Mouse (Mus musculus): ENCODE results near the gene Ipcef1. TPM values are rescaled to one million over a fixed set of nuclear protein-coding genes. Genes with fewer than 3 reads are reported as not detected.
"Not testable (repeated sequence)": the region's sequence is repeated elsewhere in the genome, so short reads cannot be mapped to it uniquely, and the experiment has no call there.

The Ipcef1 gene
- total RNA-seq, 2 experiments from 2014 or later, result 9.5 to 12.1 TPM

DNA sequence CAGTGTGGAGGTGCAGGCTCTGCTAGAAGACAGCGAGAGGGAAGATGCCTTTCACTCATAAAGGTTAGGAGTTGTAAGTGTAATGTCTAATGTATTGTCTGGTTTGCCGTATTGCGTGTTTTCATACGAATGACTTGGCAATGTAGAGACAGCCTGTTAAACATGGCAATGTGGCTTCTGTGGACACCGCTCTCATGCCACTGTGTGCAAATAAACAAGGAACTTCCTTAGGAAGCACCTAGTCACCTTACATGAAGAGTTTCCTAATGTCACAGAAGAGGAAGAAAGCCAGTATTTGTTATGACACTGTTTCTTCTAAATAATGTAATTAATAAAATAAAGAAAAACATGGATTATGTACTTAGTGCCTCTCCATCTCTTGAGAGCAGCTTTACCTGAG is 15.1 kb downstream of the Ipcef1 start:
- no peak for DNase-seq (ENCODE audit: low spot score in 2 of 2)

DNA sequence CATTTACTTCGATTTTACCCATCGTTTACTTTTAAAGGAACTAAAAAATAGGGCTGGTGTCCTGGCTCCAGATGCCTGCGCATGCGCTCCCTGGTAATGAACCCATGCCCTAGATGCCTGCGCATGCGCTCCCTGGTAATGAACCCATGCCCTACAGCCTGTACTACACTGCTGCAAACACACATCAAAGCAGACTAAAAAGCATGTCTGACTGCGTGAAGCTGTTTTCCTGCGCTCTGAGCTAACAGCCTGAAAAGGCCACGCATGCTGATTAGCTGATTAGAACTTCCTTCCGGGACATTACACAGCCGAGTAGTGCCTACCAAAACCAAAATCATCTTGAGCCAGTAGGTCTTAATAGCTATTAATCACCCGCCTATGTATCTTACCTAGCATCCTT is 16.7 kb downstream of the Ipcef1 start:
- no peak for DNase-seq (ENCODE audit: low spot score in 2 of 2)

- no peak for DNase-seq (ENCODE audit: low spot score in 2 of 2)
Measured at GRCm38 (mm10) chr10:7033459-7033858, 18.8 kb downstream of the Ipcef1 start.

DNA sequence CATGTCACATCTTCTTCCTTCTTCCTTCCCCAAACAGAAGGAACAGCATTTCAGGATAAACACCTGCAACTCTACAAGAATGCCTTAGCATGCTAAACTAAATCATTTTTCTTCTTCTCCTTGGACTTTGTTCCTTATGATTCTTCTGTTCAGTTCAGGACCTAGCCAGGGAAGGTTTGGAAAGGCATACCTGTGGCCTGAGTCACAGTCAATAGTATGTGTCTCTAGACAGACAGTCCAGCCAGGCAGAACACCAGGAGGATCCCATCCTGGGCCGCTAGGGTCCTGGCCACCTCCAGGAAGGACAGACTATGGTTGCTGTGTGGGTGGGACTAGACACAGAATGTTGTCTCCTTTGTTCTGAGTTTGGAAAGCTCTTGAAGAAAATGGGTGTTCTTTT is 27.2 kb downstream of the Ipcef1 start:
- DNase-seq (ENCODE audit: low spot score in 2 of 2), result no peak

DNA sequence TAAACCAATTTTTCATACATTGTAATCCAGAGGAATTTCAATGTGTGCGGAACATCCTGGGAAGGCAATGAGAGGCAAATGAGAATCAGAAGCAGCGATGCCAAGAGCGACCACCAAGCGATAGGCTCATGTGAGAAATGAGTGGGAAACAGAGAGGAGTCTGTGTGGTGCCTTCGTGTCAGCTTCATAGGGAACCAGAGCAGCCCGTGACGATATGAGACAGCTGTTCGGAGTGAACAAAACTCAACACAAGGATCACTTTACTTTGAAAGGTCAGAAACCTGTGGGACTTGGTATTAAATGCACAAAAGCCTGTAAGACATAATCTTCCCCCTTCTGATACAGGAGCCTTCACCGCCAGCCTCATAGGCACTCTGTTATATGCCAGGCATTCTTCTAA is 31.7 kb downstream of the Ipcef1 start:
- DNase-seq (ENCODE audit: low spot score in 2 of 2), result no peak

DNA sequence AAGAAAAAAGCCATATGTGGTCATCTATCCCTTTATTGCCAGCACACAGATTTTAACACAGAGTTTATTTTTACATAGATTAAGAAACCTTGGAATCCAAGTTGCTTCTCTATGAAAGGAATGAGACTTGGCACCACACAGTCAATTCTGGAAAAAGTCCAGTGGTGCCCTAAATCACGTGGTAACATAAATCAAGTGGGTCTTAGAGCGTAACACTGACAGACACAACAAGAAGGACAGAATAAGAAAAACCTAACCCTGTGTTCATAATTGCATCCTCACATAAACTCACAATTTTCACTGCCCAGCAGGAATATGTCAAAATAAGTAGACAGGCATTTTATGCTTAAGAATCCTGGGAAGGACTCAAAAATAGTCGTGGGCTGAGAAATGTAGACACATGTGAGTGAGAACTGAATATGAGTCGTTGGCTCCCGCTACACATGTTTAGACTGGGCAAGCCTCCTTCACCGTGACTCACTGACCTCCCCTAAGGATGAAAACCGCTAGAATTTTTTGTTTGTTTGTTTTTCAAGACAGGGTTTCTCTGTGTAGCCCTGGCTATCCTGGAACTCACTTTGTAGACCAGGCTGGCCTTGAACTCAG is 32.4 kb downstream of the Ipcef1 start:
- no peak for DNase-seq (ENCODE audit: low spot score in 2 of 2)

DNA sequence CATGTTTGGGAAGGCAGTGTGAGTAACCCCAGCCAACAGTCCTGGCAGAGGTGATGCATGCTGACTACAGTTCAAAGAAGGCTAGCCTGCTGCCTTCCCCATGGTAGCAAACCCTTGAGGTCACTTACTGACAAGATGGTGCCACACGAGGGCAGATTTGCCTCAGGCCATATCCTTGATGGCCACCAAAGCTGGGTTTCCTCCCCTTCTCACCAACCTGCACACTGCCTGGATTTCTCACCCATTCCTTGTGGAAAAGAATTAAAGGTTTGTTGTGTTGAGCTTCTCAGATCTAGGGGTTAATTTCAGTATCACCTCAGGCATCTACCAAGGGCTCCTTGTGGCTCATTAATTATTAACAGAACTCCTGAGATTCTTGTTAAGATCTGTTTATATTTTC is 37.1 kb downstream of the Ipcef1 start:
- no peak for DNase-seq (ENCODE audit: low spot score in 2 of 2)

DNA sequence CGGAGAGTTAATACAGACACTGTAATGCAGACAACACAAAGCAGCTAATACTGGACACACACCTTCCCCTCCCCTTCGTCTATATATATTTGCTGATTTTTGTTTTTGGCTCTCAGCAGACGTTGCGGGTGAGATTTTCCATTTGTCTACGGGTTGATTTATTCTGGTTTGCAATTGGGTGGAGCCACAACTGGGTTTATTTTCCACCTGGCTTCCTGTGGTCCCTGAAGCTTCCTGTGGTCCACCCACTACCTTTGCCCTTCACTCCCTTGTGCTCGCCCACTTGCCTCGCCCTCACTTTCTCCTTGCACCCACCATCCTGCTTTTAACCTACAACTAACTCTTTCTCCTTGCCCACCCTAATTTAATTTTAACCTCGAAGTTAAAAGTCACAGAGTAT is 41.7 kb downstream of the Ipcef1 start:
- no peak for DNase-seq (ENCODE audit: low spot score in 2 of 2)

- no peak for DNase-seq (ENCODE audit: low spot score in 2 of 2)
Measured at GRCm38 (mm10) chr10:7004980-7005538, 47.2 kb downstream of the Ipcef1 start.

GRCm38 (mm10) chr10:7003898-7004297 is 48.4 kb downstream of the Ipcef1 start:
- not testable (repeated sequence) for DNase-seq (ENCODE audit: low spot score in 2 of 2)

DNA sequence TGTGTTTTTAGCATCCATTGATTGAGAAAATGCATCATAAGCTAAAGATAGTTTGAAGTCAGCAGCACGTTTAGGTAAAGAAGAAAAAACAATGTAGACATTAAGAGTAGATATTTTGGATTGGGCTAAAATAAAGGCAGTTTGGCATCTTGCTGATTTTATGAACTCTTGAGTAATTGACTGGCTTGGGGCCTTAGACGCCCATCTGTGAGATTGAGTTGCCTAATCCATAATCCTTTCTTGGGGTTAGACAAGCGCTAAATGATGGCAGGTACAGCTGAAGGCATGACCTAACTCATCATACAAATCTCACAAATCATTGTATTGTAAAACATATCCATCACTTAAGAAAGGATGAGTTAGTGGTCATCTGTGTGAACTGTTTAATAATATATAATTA is 52.9 kb downstream of the Ipcef1 start:
- DNase-seq (ENCODE audit: low spot score in 2 of 2), result no peak

- DNase-seq (ENCODE audit: low spot score in 2 of 2), result no peak
Measured at GRCm38 (mm10) chr10:6998576-6999250, 53.6 kb downstream of the Ipcef1 start.

DNA sequence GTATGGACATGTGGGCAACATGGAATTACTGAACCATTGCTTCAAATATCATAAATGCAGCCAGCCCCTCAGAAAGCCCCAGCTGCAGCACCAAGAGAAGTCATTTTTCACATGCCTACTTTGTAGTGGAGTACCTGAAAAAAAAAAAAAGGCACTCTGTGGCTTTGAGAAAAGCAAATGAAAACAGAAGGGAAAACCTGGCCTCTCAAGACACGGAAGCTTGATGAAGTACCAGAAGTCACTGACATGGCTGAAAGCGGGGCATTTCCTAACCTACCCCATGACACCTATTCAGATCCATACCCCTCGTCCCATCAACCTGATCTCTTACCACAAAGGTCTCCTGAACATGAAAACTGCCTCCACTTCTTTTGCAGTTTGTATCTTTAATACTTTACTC is 55.4 kb downstream of the Ipcef1 start:
- no peak for DNase-seq (ENCODE audit: low spot score in 2 of 2)

- DNase-seq (ENCODE audit: low spot score in 2 of 2), result no peak
Measured at GRCm38 (mm10) chr10:6988555-6988954, 63.7 kb downstream of the Ipcef1 start.

DNA sequence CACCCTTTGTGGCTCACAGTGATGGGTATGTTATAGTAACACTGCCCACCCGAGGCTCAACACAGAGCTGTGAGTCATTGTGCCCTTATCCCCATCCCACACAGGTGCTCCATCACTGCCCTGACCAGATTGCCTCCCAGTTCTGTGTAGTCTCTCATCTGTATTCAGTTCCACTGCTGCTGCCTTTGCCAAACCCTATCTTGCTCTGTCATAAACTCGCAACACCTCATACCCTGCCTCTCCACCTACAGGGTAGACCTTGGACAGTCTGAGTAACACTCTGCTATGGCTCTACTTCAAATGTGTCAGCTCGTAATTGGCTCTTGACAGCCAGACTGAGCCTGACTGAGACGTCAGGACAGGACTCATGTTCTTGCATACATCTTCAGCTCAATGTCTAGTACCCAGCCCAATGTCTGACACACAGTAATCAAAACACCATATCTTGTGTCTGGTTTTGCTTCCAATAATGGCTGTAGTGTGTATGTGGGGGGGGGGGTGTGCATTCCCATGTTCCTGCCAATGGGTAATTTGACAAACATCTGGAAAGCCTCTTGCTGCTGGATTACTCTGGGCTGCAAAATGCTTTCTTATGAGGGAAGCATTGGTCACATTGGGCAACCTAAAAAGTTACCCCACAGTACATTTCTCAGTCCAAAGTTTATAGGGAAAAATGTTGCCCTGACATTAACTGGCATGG is 64.7 kb downstream of the Ipcef1 start:
- no peak for DNase-seq (ENCODE audit: low spot score in 2 of 2)

GRCm38 (mm10) chr10:6986246-6986645 is 66.0 kb downstream of the Ipcef1 start:
- no peak for DNase-seq (ENCODE audit: low spot score in 2 of 2)

DNA sequence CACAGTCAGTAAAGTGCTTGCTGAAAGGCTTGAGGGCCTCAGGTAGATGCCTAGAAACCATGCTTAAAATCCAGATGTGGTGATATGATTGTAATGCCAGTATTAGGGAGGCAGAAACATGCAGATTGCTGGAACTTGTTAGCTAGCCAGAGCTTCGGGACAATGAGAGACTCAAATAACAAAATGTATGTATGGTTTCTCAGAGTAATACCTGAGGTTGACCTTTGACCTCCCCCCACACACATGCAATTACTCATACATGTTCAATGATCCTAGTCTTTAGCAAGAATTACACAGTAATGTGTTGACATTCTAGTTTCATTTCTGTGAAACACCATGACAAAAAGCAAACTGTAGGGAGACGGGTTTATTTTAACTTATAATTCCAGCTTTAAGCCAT is 68.8 kb downstream of the Ipcef1 start:
- no peak for DNase-seq (ENCODE audit: low spot score in 2 of 2)

- DNase-seq (ENCODE audit: low spot score in 2 of 2), result no peak
Measured at GRCm38 (mm10) chr10:6982751-6983151, 69.5 kb downstream of the Ipcef1 start.

GRCm38 (mm10) chr10:6980236-6980635 is 72.0 kb downstream of the Ipcef1 start:
- DNase-seq (ENCODE audit: low spot score in 2 of 2), result no peak

DNA sequence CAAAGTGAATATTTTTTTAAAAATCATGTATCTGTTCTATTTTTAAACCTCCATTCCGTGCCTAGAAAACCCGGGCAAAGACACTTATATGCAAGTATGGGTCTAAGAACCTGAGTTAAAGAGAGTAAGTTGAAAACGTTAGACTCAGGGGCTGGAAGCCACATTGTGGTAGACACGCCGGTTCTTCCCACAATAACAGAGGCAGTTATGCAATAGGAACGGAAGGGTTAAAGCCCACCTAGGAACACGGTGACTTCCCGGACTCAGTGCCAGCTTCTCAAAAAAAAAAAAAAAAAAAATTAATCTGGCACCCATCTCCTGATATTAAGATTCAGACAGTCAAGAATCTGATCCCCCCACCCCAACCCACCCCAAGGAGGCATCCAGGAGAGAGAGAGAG is 72.5 kb downstream of the Ipcef1 start:
- DNase-seq (ENCODE audit: low spot score in 2 of 2), result no peak

DNA sequence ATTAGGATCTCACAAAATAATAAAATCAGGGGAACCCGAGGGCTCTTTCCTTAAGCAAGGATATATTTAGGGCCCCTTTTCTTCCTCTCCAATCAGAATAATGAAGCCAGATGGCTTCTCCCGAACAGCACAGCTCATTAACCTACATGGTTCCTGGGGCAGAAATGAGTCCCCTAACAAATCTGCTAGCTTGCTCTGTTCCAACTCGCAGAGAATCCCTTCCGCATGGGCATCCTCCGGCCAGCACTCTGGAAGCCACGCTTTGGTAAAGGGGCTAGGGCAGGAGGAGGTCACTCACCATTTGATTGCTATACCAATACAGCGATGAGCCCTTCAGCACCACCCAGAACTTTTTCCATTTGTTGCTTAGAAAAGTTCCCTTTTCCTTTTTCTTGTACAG is 73.1 kb downstream of the Ipcef1 start:
- DNase-seq (ENCODE audit: low spot score in 2 of 2), result no peak

GRCm38 (mm10) chr10:6978733-6979132 is 73.5 kb downstream of the Ipcef1 start:
- DNase-seq (ENCODE audit: low spot score in 2 of 2), result no peak
